Mouse (Mus musculus) lung, adult 2 months (tissue): ENCODE measurements around the gene Mpi.

Experiments used
- CTCF ChIP-seq: fragments of 200-500 bp; IDR thresholded peaks from 2 replicates; pipeline ENCODE4 v1.5.1; 2011; ENCODE audit warnings: mild to moderate bottlenecking, low read length, control low read depth; ENCODE audit not compliant: insufficient read depth
- POLR2A ChIP-seq: fragments of 200-500 bp; IDR thresholded peaks from 2 replicates; pipeline ENCODE4 v1.6.1; 2011; ENCODE audit warnings: low read depth, mild to moderate bottlenecking, control low read depth, low read length, borderline replicate concordance; ENCODE audit errors: extremely low read depth

DNA sequence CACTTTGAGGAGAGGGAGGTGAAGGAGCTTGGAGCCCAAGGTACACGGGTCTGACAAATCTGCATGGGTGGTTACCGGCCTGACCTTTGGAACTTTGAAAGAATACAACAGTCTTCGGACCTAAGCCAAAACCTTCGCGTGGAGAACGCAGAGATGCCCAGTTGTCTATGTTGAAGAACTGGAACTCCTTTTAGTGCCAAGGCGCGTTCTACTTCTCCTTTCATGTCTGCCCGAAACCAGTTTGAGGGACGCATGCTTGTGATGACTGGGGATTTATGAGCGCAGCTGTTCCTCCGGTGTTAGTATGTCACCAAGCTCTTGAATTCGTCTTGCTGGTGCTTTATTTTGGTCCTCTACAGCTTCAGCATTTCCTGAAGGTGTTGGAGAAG is 9.1 kb upstream of the Mpi start:
- TF ChIP-seq CTCF (no peak), POLR2A (no peak)
